Mouse (Mus musculus): Measurements from ENCODE around the gene Uaca.

Uaca gene

DNA sequence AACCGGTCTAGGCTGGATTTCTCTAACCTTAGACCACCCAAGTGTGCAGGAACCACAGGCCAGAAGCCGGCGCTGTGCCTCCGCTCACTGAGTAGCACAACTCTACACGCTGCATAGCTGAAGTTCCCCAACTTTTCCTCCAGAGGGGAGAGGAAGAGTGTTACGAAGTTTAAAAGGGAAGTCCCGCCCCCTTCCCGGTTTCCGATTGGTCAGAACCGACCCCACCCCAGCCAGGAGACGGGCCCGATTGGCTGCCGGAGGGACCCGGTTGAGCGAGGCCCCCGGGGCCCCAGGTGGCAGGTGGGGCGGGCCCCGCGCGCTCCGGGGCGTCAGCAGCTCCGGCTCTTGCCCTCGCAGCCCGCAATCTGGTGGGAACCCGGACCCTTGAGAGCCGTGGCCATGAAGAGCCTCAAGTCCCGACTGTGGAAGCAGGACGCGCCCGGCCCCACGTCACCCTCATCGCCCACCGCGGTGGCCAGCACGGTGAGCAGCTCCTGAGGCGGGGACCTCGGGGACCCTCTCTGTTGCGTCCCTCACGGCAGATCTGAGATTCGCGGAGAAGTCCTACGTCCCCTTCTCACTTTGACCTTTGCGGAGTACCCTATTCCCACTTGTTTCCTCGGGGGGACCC lies at the start of gene Uaca:
Uaca (plus strand) TSS at position 333 of the 631 bp plus-strand sequence.
- peak; percentile 96 to 98 for DNase-seq

DNA sequence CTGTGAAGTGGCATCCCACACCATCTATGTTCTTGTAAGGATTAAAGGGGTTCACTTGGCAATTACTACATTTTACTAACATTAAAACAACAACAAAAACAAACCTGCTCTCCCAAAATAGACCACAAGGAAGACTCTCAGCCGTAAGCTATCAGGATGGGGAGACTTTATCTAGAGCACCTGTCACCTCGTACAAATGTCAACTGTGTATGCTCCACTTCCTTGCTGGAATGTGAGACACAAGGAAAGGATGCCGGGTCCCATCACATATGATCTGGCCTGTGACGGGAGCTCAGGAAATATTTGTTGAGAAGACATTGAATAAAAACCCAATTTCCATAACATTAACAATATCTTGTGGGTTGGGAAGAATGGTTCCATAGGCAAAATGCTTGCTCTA lies 49.4 kb upstream of the Uaca start:
- no peak for DNase-seq

DNA sequence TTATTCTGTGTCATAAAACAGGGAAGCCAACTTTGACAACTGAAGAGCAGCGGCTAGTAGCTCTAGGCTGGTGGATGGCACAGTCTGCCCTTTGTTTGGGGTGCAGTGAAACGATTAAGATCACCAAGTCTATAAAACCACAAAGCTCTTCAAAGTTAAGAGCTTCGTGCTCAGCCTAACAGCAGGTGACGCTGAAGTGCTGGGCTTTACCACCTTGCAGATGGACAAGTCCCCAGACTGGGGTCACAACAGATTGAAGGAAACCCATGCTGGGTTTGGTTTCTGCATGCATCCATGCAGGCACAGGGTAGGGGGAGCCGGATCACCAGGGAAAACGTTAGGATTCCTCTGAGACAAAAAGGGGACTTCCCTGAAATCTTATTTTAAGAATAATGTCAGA lies 47.8 kb upstream of the Uaca start:
- no peak for DNase-seq

DNA sequence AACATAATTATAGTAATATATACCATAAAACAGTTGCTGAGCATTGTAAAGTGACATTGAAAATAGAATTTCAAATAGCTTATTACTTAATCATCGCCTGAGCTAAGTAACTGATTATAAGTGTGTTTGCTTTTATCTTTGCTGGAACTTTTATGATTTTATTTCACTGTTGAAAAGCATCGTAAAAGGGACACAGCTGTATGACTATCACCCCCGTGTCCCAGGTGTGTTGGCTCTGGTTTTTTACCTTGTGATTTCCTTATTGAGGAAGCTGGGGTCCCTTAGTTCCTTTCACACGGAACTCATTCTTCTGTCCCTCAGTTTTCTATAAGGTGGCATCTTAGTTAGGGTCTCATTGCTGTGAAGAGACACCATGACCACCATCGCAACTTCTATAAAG lies 46.7 kb upstream of the Uaca start:
- no peak for DNase-seq

DNA sequence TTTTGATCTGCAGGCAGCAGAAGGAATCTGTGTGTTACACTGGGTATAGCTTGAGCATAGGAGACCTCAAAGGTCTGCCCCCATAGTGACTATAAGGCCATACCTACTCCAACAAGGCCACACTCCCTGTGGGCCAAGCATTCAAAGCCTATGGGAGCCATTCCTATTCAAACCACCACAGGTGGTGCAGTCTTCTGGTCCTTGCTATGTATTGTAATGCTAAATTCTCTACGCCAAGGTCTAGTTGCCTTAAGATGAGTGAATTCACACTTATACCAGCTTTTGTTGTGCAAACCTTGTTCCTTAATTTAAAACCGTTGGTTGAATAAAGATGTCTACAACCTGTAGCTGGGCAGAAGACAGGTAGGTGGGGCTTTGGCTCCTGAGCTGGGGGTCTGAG lies 46.2 kb upstream of the Uaca start:
- DNase-seq: no peak

DNA sequence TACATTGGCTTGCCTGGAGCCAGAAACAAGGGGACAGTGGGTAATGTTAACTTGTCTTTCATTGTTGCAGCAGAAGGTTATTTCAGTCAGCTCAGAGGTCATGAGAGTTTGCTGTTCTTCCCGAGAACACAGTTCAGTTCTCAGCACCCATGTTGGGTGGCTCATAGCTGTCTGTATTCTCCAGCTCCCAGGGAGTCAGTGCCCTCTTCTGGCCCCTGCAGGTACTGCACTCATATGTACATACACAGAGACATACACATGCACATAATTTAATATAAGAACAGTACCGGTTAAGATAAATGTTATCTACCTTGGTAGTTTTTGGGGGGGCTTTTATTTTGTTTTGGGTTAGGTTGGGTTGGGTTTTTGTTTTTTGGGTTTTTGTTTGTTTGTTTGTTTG lies 45.2 kb upstream of the Uaca start:
- no peak for DNase-seq

DNA sequence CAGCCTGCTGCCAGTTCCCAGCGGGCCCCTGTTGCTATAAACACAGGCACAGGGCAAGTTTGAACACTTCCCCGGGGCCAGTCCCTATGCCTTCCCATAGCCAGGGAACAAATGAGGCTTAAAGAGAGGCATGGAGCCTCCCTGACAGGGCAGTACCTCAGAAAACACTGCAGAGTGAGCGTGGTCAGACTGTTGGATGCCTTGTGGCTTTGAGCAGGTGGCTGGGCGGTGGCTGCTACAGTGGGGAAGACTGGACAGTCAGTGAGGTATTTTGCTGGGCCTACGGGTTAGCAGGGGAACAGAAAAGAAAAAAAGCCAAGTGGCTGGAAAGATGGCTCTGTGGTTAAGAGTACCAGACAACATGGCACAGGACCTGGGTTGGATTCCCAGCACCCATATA lies 43.2 kb upstream of the Uaca start:
- DNase-seq: no peak

DNA sequence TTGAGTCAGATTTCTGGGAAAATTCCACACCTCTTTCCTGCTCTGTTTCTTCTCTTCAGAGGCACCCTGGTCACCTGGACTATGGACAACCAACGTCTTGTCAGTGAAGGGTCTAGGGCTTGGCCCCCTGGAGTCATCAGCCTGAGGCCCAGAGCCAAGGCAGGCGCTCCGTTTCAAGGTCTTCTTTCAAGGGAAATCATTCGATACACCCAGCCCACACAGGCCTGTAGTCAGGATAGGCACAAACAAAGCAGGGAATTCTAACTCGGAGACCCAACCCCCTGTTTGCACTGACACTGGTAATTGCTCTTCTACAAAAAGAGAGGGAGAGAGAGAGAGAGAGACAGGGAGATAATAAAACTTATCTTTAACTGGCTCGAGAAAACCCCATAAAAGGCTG lies 42.4 kb upstream of the Uaca start:
- no peak for DNase-seq

DNA sequence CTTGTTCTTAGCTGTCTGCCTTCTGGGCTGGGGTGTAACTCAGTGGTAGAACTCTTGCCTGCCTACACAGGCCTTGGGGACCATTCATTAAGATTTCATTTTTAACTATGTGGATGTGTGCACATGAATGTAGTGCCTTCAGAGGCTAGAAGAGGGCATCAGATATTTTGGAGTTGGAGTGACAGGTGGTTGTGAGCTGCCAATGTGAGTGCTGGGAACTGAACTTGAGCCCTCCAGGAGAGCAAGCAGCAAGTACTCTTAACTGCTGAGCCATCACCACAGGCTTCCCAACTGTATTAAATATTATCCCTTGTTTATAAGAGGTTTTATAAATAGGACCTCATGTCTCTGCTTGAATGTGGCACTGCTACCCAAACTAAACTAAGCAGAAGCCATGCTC lies 41.7 kb upstream of the Uaca start:
- DNase-seq: no peak

DNA sequence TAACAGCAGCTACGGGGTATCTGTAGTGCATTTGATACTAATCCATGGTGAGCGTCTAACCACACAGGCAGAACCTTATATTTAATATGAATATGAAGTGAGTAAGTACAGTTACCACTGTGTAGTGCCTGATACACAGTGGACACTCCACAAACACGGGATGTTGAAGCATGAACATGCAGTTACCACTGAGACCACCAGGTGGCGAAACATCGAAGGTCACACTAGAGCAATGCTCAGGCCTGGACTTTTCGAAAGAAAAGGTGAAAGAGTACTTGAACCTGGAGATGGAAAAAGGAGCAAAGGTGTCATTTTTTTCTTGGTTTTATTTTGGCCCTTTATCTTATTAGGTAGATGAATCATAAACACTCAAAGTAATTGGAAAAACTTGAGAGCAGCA lies 38.1 kb upstream of the Uaca start:
- DNase-seq: peak; percentile 43 to 76

DNA sequence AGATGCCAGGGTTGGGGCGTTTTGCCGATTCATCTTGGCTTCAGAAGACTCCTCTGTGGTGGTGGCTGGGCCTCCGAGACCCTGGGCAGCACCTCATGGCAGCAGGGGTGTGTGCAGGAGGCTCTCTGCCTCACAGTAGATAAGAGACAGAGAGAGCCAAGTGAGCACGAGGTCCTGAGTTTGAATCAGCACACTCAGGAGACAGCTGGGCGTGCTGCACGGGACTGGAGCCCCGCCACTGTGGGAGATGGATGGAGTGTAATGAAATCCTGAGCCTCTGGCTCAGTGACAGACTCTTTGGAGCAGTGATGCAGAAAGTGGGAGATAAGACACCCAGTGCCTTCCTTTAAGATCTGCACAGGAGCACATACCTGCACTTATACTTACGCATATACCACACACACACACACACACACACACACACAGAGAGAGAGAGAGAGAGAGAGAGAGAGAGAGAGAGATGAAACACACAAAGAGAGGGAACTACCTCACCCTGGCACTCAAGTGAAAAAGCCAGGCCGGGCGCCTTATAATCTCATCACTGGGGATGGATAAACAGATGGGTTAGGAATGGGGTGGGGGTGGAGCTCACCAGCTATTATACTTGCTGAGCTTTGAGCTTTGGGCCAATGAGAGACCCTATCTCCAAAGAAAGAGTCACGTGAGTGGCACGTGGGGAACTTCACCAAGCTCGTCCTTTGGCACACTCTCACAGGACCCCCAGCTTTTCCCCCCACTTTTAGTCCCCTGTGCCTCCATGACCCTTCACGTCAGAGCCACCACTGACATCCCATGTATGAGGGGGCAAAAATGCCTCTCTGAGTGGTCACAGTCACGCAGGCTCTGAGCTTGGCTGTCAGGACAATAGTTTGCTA lies 37.2 kb upstream of the Uaca start:
- no peak for DNase-seq

DNA sequence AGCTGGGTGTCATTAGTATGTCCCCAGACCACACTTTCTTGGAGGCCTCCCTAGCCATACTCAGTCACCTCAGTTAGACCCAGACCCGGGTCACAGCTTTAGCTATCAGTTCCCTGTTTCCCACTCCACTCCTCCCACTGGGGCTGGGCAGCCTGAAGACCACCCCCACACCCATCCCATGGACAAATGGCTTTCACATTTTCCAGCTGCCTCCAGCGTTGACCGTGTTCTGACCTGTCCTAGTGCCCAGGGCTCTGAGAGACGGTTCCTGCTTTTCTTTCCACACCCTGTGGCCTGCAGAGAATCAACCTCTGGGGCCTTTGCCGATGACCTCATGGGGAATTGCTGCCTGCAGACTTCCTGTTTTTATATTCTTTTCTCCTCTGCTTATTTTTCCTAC lies 36.5 kb upstream of the Uaca start:
- DNase-seq: no peak

DNA sequence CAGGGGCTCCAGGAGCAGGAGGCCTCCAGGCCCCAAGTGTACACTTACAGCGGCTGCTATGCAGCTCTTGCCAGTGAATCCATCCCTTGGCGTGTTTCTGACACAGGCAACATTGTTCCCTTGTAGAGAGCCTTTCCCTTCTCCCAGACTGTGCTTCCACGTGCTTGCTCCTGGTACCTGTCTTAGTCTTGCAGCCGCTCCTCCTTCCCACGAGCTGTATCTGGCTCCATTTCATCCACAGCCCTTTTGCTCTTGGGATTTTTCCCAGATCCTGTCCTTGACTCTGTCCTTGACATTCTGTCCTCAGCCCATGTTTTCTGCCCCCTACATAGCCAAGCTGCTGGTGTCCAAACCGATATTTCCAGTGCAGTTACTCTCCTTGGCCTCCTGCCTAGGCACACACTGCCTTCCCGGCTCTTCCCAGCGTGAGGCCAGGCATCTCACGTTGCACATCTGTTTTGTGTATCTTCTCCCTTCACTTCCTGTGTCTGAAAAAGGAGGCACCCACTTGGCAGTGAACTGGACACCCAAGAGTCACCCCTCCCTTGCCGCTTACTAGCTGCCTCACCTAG lies 34.8 kb upstream of the Uaca start:
- DNase-seq: no peak

DNA sequence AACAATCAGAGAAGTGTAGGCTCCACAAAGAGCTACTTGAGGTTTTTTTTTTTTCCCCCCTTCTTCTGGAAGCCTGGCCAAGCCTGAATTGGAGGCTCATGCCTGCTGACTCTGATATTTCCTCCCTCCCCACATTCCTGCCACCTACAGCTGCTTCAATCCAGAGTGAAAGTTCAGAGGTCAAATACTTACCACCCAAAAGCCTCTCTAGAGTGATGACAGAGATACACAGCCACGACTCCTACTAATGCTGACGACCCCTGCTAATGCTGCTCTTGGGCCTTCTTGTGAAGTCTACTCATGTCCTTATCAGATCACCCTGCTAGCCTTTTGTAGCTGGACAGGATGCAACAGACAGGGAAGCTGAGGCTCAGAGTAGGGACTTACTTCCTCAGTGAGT lies 29.2 kb upstream of the Uaca start:
- DNase-seq: no peak

DNA sequence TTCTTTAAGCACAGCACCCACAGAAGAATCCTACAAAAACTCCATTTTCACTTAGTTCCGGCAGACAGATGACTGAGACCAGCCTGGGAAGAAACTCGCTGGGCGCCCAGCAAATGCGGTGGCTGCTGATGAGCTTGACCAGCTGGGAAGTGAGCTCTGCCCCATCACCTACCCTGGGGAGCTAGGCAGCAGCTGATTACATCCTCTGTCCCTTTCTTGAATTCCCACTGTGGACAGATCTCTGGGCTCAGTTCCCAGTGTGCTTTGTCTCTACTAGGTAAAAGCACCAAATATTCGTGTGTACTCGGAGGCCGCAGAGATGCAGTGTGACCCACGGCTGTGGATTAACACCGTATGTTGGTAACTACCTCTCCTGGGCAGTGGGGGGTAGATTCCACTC lies 25.9 kb upstream of the Uaca start:
- no peak for DNase-seq

DNA sequence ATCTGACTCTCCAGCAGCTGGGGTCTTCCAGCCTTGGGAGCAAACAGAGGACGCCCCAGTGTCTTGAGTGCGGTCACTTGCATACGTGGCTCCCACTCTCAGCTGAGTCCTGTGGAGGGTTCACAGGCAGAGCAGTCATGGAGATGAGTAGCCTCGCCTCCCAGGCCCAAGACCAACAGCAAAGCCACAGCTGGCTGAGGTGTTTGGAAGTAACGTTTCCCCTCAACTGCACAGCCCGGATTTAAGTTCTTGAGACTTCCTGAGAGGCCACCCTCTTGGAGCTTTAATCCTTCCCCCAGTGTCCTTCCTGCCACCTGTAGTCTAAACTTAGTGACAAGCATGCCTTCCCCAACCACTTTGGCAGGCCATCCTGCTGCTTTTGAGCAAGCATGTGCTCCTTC lies 24.6 kb upstream of the Uaca start:
- no peak for DNase-seq

DNA sequence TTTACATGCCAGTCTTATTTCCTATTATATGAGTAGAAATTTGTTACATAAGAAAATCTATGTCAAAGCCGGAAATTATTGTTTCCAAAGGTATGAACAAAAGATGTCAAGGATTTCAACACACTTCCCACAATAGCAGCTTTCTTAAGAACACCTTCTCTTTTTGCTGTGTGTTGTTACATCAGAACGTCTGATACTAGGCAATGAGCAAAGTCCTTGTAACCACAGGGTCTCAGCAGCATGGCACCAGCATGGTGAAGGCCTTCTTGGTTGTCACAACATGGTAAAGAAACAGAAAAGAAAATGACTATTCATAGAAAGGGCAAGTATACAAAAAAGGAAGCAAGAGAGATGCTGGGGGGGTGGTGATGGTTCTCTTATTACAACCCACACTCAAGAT lies 20.6 kb upstream of the Uaca start:
- DNase-seq: no peak

DNA sequence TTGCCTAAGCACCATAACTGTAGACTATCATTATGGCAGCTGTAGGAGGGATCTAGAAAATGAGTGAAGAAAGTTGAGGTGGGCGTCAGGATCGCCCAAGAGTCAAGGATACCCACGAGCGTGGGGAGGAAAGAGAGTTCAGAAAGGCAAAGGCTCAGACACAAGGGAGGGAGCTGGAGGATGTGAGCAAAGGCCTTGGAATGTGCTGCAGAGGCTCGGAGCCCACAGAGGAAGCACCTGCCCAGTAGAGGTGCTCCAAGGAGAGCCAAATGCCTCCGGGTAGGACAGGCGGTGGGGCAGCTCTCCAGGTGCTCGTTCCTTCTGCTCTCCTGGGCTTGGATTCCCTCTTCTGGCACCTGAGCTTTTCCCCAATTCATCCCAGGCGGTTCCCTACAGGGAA lies 17.4 kb upstream of the Uaca start:
- DNase-seq: no peak

DNA sequence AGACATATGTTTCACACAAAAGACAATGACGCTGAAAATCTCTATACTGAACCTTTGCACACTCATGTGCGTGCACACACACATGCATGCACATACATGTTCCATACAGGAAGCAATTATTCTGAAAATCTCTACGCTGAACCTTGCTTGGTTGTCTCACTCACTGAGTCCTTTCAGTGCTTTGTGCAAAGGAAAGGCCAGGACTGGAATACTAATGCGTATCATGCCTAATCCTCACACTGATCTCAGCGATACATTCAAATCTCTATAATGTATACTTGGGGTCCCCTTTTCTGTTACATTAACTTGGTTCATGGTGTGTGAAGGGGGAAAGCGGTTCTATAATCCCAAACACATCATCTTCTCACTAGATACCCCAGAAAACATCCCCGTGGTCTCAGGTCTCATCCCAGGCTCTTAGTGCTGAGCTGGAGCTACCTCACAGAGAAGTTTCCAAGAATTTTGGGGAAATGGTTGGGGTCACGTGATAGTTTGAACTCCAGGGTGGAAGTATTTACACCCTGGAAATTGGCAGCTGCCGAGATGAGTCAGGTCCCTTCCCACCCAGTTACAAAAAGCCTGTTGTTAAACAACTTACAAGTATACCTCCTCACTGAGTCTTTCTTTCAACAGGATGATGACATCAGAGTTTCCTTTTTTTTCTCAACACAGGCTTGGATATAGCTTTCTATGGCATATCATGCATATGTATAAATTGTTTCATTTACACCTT lies 12.1 kb upstream of the Uaca start:
- DNase-seq: no peak

DNA sequence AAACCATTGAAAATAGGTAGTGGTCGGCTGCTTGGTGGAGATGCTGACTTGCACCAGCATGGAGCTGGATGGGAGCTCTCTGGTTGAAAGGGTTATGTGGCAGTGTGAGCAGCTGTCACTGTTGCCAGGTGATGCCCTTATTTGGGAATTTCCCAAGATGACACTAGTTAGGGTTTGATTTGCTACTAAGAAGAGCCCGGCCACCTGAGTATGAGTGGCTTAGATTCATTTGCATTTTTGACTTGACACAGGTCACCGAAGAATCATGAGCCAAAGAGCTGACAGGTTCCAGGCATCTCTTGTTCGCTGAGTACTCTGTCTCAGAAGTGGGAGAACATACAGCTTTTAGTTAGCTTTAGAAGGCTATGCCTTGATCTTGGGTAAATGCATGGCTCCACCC lies 9.3 kb upstream of the Uaca start:
- no peak for DNase-seq

DNA sequence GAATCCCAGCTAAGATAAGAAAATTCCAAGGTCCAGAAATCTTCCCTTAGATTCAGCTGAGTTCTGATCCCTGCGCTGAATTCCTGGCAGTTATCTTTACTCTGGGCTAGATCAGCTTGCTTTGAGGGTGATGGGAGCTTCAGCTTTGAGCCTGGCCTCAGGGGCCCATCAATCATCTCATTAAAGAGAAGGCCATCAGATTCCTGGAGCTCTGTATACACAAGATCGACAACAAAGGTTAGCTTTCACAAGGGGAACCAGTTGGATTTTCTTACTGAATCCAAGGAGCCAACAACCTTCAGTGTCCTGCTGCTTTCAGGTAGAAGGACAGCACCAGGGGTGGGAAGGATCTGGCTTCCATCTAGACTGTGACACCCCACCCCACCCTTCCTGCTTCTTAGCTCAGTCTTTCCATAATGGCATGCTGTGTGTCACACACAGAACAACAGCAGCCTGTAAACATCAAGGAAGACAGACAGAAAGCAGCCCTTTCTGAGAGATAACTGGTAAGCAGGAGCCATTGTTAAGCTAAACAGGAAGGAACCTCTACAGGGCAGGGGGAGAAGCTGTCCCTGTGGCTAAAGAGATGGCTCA lies 6.7 kb upstream of the Uaca start:
- no peak for DNase-seq

DNA sequence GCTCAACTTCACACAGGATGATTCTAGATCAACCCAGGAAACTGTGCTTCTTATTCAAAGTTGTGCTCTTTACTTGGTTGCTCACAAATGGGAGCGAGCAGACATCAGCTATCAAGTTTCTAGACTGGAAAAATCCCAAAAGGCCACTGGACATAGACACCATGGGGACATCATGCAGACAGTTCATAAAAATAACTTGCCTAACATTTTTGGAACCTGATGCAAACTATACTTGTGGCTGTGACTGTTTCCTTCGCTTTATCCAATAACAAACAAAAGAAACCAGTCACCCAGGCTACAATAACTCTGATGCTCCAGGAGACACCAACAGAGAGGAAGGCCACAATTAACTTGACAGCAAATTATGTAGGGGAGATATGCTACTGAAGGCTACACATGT lies 4.1 kb upstream of the Uaca start:
- DNase-seq: no peak

DNA sequence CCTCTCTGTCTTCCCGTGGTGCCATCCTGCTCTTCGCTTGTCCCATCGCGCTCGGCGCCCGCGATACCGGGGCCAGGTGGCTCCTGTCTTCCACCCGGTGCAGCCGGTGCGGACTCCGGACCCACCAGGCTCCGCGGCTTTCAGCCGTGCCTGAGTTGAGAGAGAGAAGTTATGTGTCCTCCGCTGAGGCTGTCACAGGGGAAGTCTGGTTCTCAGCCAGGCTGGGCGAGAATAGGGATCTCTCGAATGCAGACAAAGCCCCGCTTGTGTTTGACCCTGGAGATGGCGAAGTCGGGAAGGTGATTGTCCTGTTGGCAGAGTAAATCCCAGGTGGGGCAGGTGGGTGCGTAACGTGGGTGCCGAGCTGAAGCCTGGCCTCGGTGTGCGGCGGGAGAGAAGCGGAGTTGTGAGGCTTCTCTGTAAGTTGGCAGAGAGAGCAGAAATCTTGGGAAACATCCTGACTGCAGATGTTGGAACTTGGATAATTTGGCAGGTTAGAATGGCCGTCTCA lies 554 bp downstream of the Uaca start:
- DNase-seq: peak in 1 of 2 experiments; percentile 52
